Mouse (Mus musculus) heart, postnatal 36 days (tissue): ENCODE measurements at regions not wholly inside any gene's neighbourhood (a gene's known extent, or its start where the extent isn't known, plus 50 kb on each side); places are given as distances from the start of the nearest gene placed in this dataset.

ENCODE experiments used
- DNase-seq, 2 experiments: peaks; one replicate each; pipeline ENCODE4 v3.0.0; 2021 to 2022
- intact Hi-C: fragments of 180-260 bp; cut with DNase I; formaldehyde crosslinking; loops from one replicate; pipeline ENCODE4 v1.15.1; 2025

- DNase-seq: no peak
- intact Hi-C loops: no loop called here
Observed at GRCm38 (mm10) chr8:10909155-10909554, 99.1 kb downstream of the Irs2 start.

- DNase-seq: no peak
- intact Hi-C loops: no loop called here
Observed at GRCm38 (mm10) chr8:10906353-10906752, 101.9 kb downstream of the Irs2 start.

GRCm38 (mm10) chr8:10905761-10906160 lies 102.5 kb downstream of the Irs2 start:
- intact Hi-C loops: no loop called here
- no peak for DNase-seq

GRCm38 (mm10) chr8:10903957-10904356 lies 104.3 kb downstream of the Irs2 start:
- intact Hi-C loops: no loop called here
- no peak for DNase-seq

GRCm38 (mm10) chr8:10901954-10902353 lies 106.3 kb downstream of the Irs2 start:
- intact Hi-C loops: no loop called here
- no peak for DNase-seq

- no peak for DNase-seq
Observed at GRCm38 (mm10) chr8:10901014-10901413, 107.2 kb downstream of the Irs2 start.

GRCm38 (mm10) chr8:10899581-10900155 lies 108.6 kb downstream of the Irs2 start:
- intact Hi-C loops: loop anchor here (2.0 kb wide), 1 partner anchor 107 kb away; no protein-coding TSS in a partner anchor

More at GRCm38 (mm10) chr8:10901014-10901413, 107.2 kb downstream of the Irs2 start:
- intact Hi-C loops: no loop called here

GRCm38 (mm10) chr8:10898562-10899527 lies 109.4 kb downstream of the Irs2 start:
- peak in 1 of 2 experiments; percentile 34 for DNase-seq
- intact Hi-C loops: loop anchor here (2.0 kb wide), 1 partner anchor 108 kb away; no protein-coding TSS in a partner anchor

More at GRCm38 (mm10) chr8:10899581-10900155, 108.6 kb downstream of the Irs2 start:
- peak; percentile 38 to 68 for DNase-seq

- intact Hi-C loops: no loop called here
- no peak for DNase-seq
Observed at GRCm38 (mm10) chr8:10897573-10897972, 110.7 kb downstream of the Irs2 start.

GRCm38 (mm10) chr8:10895178-10895577 lies 113.1 kb downstream of the Irs2 start:
- DNase-seq: no peak
- intact Hi-C loops: no loop called here

GRCm38 (mm10) chr8:10894306-10894705 lies 114.0 kb downstream of the Irs2 start:
- intact Hi-C loops: no loop called here
- no peak for DNase-seq

GRCm38 (mm10) chr8:10893709-10894108 lies 114.5 kb downstream of the Irs2 start:
- no peak for DNase-seq
- intact Hi-C loops: no loop called here

- DNase-seq: no peak
- intact Hi-C loops: no loop called here
Observed at GRCm38 (mm10) chr8:10891906-10892305, 116.4 kb downstream of the Irs2 start.

- intact Hi-C loops: no loop called here
- no peak for DNase-seq
Observed at GRCm38 (mm10) chr8:10891440-10891839, 116.8 kb downstream of the Irs2 start.

- intact Hi-C loops: no loop called here
- no peak for DNase-seq
Observed at GRCm38 (mm10) chr8:10885452-10885851, 122.8 kb downstream of the Irs2 start.

GRCm38 (mm10) chr8:10883418-10883817 lies 124.8 kb downstream of the Irs2 start:
- DNase-seq: peak; percentile 22 to 27
- intact Hi-C loops: loop anchor here (5.0 kb wide), 2 partner anchors 124 to 299 kb away; partner anchors contain the start of gene Irs2

- DNase-seq: peak in 1 of 2 experiments; percentile 21
- intact Hi-C loops: loop anchor here (5.0 kb wide), 2 partner anchors 125 to 300 kb away; partner anchors contain the start of gene Irs2
Observed at GRCm38 (mm10) chr8:10882381-10882780, 125.9 kb downstream of the Irs2 start.

- no peak for DNase-seq
- intact Hi-C loops: loop anchor here (5.0 kb wide), 2 partner anchors 127 to 302 kb away; partner anchors contain the start of gene Irs2
Observed at GRCm38 (mm10) chr8:10879883-10880282, 128.4 kb downstream of the Irs2 start.

- DNase-seq: no peak
- intact Hi-C loops: no loop called here
Observed at GRCm38 (mm10) chr8:10879049-10879847, 129.0 kb downstream of the Irs2 start.

- no peak for DNase-seq
- intact Hi-C loops: no loop called here
Observed at GRCm38 (mm10) chr8:10878371-10878770, 129.9 kb downstream of the Irs2 start.

- intact Hi-C loops: no loop called here
Observed at GRCm38 (mm10) chr8:10875170-10875569, 133.1 kb downstream of the Irs2 start.

More at GRCm38 (mm10) chr8:10875170-10875569, 133.1 kb downstream of the Irs2 start:
- no peak for DNase-seq
